Mouse (Mus musculus) brain, adult 10 weeks (tissue): ENCODE measurements around the gene Prps1l3. TPM values are rescaled to one million over a fixed set of nuclear protein-coding genes. Genes with fewer than 3 reads are reported as not detected.

Source experiments
- polyA plus RNA-seq: library from polyadenylated mRNA; stranded (reverse); fragments of 350-450 nt; fragmentation: Illumina TruSeq; extraction: RNeasy Lipid Tissue Mini Kit (QIAGEN cat#74804); gene quantifications from one replicate; pipeline ENCODE4 v1.2.3, GENCODE M21; 2015; ENCODE audit warnings: low read depth, low replicate concordance

Gene Prps1l3
- 15.6 TPM for polyA plus RNA-seq

DNA sequence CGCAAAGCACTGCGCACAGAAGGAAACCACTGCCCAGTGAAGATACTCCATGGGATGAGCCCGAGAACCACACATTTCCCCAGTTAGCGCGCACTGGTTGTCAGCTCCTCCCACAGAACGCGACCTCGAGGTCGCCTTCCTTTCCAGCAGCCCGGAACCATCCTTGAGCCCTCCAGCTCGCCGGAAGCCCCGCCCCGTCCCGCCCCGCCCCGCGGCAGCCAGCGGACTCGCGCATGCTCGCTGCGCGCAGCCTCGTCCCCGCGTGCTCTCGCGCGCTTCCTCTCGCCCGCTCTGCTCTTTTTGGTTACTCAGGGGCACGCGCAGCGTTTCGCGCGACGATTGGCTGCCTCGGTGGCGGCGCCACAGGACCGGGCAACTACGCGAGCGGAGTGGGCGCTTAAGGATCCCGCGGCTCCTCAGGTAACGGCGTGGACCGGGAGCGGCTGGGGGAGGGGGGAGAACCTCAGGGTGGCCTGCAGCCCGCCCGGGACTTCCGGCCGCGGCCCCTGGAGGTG lies at the start of gene Prps1l3, which contains the start of gene Mipol1:
TSS of gene Prps1l3 (plus strand) at position 221 of the 515 bp plus-strand sequence.
TSS of gene Mipol1 (plus strand) at position 236 of the 515 bp plus-strand sequence.

DNA sequence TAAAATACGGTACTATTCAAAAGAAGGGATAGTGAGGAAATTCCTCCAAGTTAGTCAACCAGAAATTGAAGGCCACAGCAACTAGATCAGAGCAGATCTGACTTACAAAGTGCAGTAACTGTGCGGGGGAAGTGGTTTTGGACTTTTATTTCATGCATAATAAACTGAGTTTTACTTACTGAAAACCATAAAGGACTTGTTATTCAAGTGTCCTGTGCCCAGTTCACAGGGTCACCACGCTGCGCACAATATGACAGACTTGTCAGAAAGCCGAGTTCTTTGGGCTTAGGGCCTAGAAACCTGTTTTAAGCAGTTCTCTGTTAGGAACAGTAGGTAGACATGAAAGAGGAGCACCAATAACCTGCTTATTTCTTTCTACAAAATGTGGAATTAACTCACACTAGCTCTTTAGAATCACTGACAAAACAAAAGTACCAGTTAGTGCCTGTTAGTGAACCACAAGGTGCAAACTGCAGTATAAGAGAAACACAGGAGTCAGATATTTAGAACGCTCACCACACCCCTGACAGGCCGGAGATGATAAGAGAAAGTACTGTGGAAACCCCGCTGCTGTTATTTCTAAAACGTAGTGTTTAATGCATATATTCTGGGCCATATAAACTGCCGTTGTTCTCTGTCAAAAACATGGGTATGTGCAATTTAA lies 32.7 kb upstream of the Prps1l3 start, which contains the start of gene Slc25a21:
TSS of gene Slc25a21 (minus strand) at position 110 of the 664 bp plus-strand sequence.

Other genes starting within 250 kb of the Prps1l3 start
- gene Slc25a21, start 32.9 kb upstream of the Prps1l3 start, polyA plus RNA-seq = 0.36 TPM
- 5.5 TPM for gene Mipol1, start within 50 bp of the Prps1l3 start, polyA plus RNA-seq